Mouse (Mus musculus): ENCODE results near the gene Dyrk1a. TPM values are rescaled to one million over a fixed set of nuclear protein-coding genes. Genes with fewer than 3 reads are reported as not detected.

Gene Dyrk1a
- polyA plus RNA-seq, 1 experiment = 52.1 TPM

DNA sequence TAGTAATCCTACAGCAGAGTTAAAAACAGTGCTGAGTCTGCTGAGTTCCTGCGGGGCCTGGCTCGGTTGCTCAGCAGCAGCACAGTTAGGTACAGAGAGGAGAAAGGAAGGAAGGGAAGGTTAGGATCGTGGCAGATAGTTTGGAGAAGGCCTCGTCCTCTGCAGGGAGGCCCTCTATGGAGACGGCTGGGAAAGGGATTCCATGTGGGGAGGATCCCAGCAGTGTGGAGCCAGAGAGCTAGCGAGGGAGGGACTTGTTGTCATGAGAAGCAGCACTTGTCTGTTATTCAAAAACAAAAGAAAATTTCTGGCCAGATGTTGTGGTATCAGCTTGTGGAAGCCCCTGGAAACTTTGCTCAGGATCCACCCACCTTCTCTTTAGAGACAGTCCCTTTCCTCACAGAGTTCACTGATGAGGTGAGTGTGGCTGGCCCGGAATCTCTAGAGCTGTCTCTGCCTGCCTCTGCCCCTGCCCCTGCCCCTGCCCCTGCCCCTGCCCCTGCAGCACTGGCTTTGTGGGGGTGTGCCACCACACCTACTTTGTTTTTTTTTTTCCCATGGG is 11.1 kb downstream of the Dyrk1a start:
- Histone ChIP-seq H3K27ac (ENCODE audit: insufficient read depth, low read length) (no peak overlapping the region), H3K4me1 (ENCODE audit: control insufficient read depth, insufficient read depth, low read length) (peaks cover 10% of the 10 kb centered on the region), H3K9ac (ENCODE audit: low read depth, poor library complexity, severe bottlenecking) (no peak overlapping the region), H3K9me3 (replicated peaks; ENCODE audit: control insufficient read depth, insufficient read depth, low read length, poor library complexity, severe bottlenecking) (no peaks in the 10 kb centered on the region), H3K27me3 (ENCODE audit: control insufficient read depth, insufficient read depth, low read length, poor library complexity, severe bottlenecking) (no peaks in the 10 kb centered on the region), H3K36me3 (ENCODE audit: control insufficient read depth, insufficient read depth, low read length, poor library complexity, severe bottlenecking) (no peaks in the 10 kb centered on the region), H3K4me3 (ENCODE audit: low read depth, low read length) (no peak overlapping the region)
- TF ChIP-seq CTCF (IDR thresholded peaks at IDR 0.05; ENCODE audit: low read depth, low read length) (no peak), EP300 (IDR thresholded peaks at IDR 0.05; ENCODE audit: insufficient read depth, low read depth, low read length) (no peak)

GRCm38 (mm10) chr16:94586349-94586990 is 16.7 kb downstream of the Dyrk1a start:
- H3K9me3 ChIP-seq (replicated peaks; ENCODE audit: control insufficient read depth, insufficient read depth, low read length, poor library complexity, severe bottlenecking) = no peaks in the 10 kb centered on the region
- H3K27me3 ChIP-seq (ENCODE audit: control insufficient read depth, insufficient read depth, low read length, poor library complexity, severe bottlenecking) = no peaks in the 10 kb centered on the region
- TF ChIP-seq EP300 (IDR thresholded peaks at IDR 0.05; ENCODE audit: insufficient read depth, low read depth, low read length) = no peak
- TF ChIP-seq CTCF (IDR thresholded peaks at IDR 0.05; ENCODE audit: low read depth, low read length) = peak; percentile 36
- TF ChIP-seq POLR2A (IDR thresholded peaks at IDR 0.05; ENCODE audit: insufficient read depth, low read length) = no peak
- H3K4me3 ChIP-seq (ENCODE audit: low read depth, low read length) = no peak overlapping the region
- no peak overlapping the region for H3K9ac ChIP-seq (ENCODE audit: low read depth, poor library complexity, severe bottlenecking)
- H3K36me3 ChIP-seq (ENCODE audit: control insufficient read depth, insufficient read depth, low read length, poor library complexity, severe bottlenecking) = no peaks in the 10 kb centered on the region
- H3K27ac ChIP-seq (ENCODE audit: insufficient read depth, low read length) = no peak overlapping the region
- H3K4me1 ChIP-seq (ENCODE audit: control insufficient read depth, insufficient read depth, low read length) = peaks cover 12% of the 10 kb centered on the region

DNA sequence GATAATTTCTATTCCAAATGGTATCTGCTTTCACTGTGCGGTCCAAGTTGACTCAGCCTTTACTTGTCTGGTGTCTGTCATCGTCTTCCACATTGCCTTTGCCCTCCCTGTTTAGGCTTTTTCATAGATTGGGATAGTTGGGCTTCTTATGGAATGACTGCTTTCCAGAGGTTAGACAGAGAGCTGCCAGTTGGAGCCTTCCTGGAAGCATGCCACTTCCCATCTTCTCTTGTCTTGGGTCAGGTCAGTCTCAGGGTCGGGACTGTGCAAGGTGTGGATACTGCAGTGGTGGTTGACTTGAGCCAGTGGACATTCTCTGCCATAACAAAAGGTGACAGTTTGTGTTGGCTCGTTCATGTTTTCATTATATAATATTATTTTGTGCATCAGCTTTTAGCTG is 17.7 kb downstream of the Dyrk1a start:
- H3K9me3 ChIP-seq (replicated peaks; ENCODE audit: control insufficient read depth, insufficient read depth, low read length, poor library complexity, severe bottlenecking) = no peaks in the 10 kb centered on the region
- TF ChIP-seq EP300 (IDR thresholded peaks at IDR 0.05; ENCODE audit: insufficient read depth, low read depth, low read length) (no peak), CTCF (IDR thresholded peaks at IDR 0.05; ENCODE audit: low read depth, low read length) (no peak), POLR2A (IDR thresholded peaks at IDR 0.05; ENCODE audit: insufficient read depth, low read length) (no peak)
- peaks cover 12% of the 10 kb centered on the region for H3K4me1 ChIP-seq (ENCODE audit: control insufficient read depth, insufficient read depth, low read length)
- no peak overlapping the region for H3K4me3 ChIP-seq (ENCODE audit: low read depth, low read length)
- H3K36me3 ChIP-seq (ENCODE audit: control insufficient read depth, insufficient read depth, low read length, poor library complexity, severe bottlenecking) = no peaks in the 10 kb centered on the region
- H3K27ac ChIP-seq (ENCODE audit: insufficient read depth, low read length) = no peak overlapping the region
- no peak overlapping the region for H3K9ac ChIP-seq (ENCODE audit: low read depth, poor library complexity, severe bottlenecking)
- no peaks in the 10 kb centered on the region for H3K27me3 ChIP-seq (ENCODE audit: control insufficient read depth, insufficient read depth, low read length, poor library complexity, severe bottlenecking)

GRCm38 (mm10) chr16:94588171-94588570 is 18.4 kb downstream of the Dyrk1a start:
- TF ChIP-seq POLR2A (IDR thresholded peaks at IDR 0.05; ENCODE audit: insufficient read depth, low read length) = no peak
- TF ChIP-seq EP300 (IDR thresholded peaks at IDR 0.05; ENCODE audit: insufficient read depth, low read depth, low read length) = 0 out of 2 replicates have a peak, but pooled peaks have one; percentile 49

GRCm38 (mm10) chr16:94588974-94589373 is 19.2 kb downstream of the Dyrk1a start:
- no peaks in the 10 kb centered on the region for H3K36me3 ChIP-seq (ENCODE audit: control insufficient read depth, insufficient read depth, low read length, poor library complexity, severe bottlenecking)
- no peak overlapping the region for H3K4me3 ChIP-seq (ENCODE audit: low read depth, low read length)
- no peaks in the 10 kb centered on the region for H3K27me3 ChIP-seq (ENCODE audit: control insufficient read depth, insufficient read depth, low read length, poor library complexity, severe bottlenecking)
- no peak overlapping the region for H3K9ac ChIP-seq (ENCODE audit: low read depth, poor library complexity, severe bottlenecking)
- H3K4me1 ChIP-seq (ENCODE audit: control insufficient read depth, insufficient read depth, low read length) = peaks cover 10% of the 10 kb centered on the region
- no peaks in the 10 kb centered on the region for H3K9me3 ChIP-seq (replicated peaks; ENCODE audit: control insufficient read depth, insufficient read depth, low read length, poor library complexity, severe bottlenecking)
- H3K27ac ChIP-seq (ENCODE audit: insufficient read depth, low read length) = no peak overlapping the region
- TF ChIP-seq EP300 (IDR thresholded peaks at IDR 0.05; ENCODE audit: insufficient read depth, low read depth, low read length) (no peak), POLR2A (IDR thresholded peaks at IDR 0.05; ENCODE audit: insufficient read depth, low read length) (no peak), CTCF (IDR thresholded peaks at IDR 0.05; ENCODE audit: low read depth, low read length) (no peak)

More at GRCm38 (mm10) chr16:94588171-94588570, 18.4 kb downstream of the Dyrk1a start:
- H3K4me3 ChIP-seq (ENCODE audit: low read depth, low read length) = no peak overlapping the region
- H3K9ac ChIP-seq (ENCODE audit: low read depth, poor library complexity, severe bottlenecking) = no peak overlapping the region
- no peaks in the 10 kb centered on the region for H3K9me3 ChIP-seq (replicated peaks; ENCODE audit: control insufficient read depth, insufficient read depth, low read length, poor library complexity, severe bottlenecking)
- peaks cover 12% of the 10 kb centered on the region for H3K4me1 ChIP-seq (ENCODE audit: control insufficient read depth, insufficient read depth, low read length)
- no peaks in the 10 kb centered on the region for H3K27me3 ChIP-seq (ENCODE audit: control insufficient read depth, insufficient read depth, low read length, poor library complexity, severe bottlenecking)
- H3K36me3 ChIP-seq (ENCODE audit: control insufficient read depth, insufficient read depth, low read length, poor library complexity, severe bottlenecking) = no peaks in the 10 kb centered on the region
- H3K27ac ChIP-seq (ENCODE audit: insufficient read depth, low read length) = no peak overlapping the region

GRCm38 (mm10) chr16:94589648-94590047 is 19.8 kb downstream of the Dyrk1a start:
- peaks cover 10% of the 10 kb centered on the region for H3K4me1 ChIP-seq (ENCODE audit: control insufficient read depth, insufficient read depth, low read length)
- no peaks in the 10 kb centered on the region for H3K36me3 ChIP-seq (ENCODE audit: control insufficient read depth, insufficient read depth, low read length, poor library complexity, severe bottlenecking)
- H3K9ac ChIP-seq (ENCODE audit: low read depth, poor library complexity, severe bottlenecking) = no peak overlapping the region
- no peak for TF ChIP-seq EP300 (IDR thresholded peaks at IDR 0.05; ENCODE audit: insufficient read depth, low read depth, low read length)
- TF ChIP-seq POLR2A (IDR thresholded peaks at IDR 0.05; ENCODE audit: insufficient read depth, low read length) = no peak
- no peak for TF ChIP-seq CTCF (IDR thresholded peaks at IDR 0.05; ENCODE audit: low read depth, low read length)
- H3K27ac ChIP-seq (ENCODE audit: insufficient read depth, low read length) = no peak overlapping the region
- H3K27me3 ChIP-seq (ENCODE audit: control insufficient read depth, insufficient read depth, low read length, poor library complexity, severe bottlenecking) = no peaks in the 10 kb centered on the region
- H3K4me3 ChIP-seq (ENCODE audit: low read depth, low read length) = no peak overlapping the region
- no peaks in the 10 kb centered on the region for H3K9me3 ChIP-seq (replicated peaks; ENCODE audit: control insufficient read depth, insufficient read depth, low read length, poor library complexity, severe bottlenecking)

Measured in ES-Bruce4 (cell line).